Mouse (Mus musculus) thymus, adult 18-20 months (tissue): ENCODE measurements around the gene Ly6c2.
"Not testable (repeated sequence)": the region's sequence is repeated elsewhere in the genome, so short reads cannot be mapped to it uniquely, and the experiment has no call there.

Experiments used
- DNase-seq, 2 experiments: peaks; one replicate each; pipeline ENCODE4 v3.0.0; 2022; ENCODE audit warnings: mixed read lengths in 2 of 2

The Ly6c2 gene

GRCm38 (mm10) chr15:75111861-75112630, at the start of gene Ly6c2:
Gene Ly6c2 (minus strand): TSS chr15:75111970.
- not testable (repeated sequence) for DNase-seq

- DNase-seq = no peak
Observed at GRCm38 (mm10) chr15:75157646-75158045, 45.9 kb upstream of the Ly6c2 start.

DNA sequence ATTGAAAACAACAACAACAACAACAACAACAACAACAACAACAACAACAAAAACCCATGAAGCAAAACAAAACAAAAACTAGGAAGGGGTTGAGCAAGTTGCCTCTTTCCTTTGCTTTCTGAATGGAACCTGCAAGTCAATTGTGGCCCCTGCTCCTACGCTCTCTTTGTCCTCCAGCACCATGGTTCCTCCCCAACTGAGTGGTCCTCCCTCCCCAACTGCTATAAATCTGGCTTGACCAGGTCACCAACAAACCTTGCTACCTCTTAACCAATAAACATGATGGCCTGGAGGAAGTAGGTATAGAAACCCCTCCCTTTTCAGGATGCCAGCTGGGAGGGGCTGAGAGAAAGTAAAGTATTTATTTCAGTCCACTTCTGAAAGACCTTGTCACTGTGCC, 43.2 kb upstream of the Ly6c2 start, which contains the start of gene Ly6g:
Ly6g (plus strand) TSS at position 301 of the 400 bp plus-strand sequence.
- no peak for DNase-seq

- no peak for DNase-seq
Observed at GRCm38 (mm10) chr15:75153087-75153486, 41.3 kb upstream of the Ly6c2 start.

- peak in 1 of 2 experiments; percentile 6 for DNase-seq
Observed at GRCm38 (mm10) chr15:75143735-75144134, 32.0 kb upstream of the Ly6c2 start.

- DNase-seq = peak in 1 of 2 experiments; percentile 32
Observed at GRCm38 (mm10) chr15:75141812-75142360, 30.1 kb upstream of the Ly6c2 start.

DNA sequence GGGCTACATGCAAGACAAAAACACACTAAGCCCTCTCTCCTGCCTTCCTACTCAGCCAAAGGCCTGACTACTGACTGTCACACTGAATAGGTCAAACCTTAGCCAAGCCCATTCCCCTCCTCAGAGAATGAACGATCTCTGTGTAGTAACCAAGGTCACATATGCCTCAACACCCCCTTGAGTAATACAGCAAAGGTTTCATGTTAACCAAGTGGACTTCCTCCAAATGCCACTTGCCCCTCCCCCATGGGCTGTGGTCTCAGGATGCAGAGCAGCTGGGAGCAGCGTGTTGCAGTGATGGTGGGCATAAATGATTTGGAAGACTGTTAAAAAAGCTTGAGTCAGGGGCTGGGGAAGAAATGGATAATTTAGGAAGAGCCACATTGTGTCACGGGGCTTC, 26.0 kb upstream of the Ly6c2 start:
- not testable (repeated sequence) for DNase-seq

DNA sequence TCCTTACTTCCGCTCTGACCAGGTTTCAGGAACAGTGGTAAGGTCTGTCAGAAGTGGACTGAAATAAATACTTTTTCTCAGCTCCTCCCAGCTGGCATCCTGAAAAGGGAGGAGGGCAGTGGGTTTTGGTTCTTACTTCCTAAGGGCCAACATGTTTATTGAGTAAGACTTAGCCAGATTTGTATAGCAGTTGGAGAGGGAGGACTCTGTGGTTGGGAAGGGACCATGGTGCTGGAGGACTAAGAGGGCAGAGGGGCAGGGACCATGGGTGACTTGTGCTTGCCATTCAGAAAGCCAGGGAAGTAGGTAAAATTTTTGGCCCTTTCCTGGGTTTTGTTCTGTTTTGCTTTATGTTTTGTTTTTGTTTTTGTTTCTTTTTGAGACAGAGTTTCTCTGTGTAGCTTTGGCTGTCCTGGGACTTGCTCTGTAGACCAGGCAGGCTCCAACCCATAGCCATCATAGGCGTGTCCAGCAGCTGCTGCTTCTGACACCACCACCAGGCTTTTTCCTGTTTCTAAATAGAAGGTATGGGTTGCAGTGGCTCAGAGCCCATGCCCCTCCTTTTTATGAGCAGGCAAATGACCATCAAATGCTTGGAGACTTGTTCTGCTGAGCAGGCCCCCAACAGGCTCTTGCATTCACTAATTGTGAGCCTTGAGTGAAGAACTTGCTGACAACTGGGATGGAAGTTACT, 23.5 kb upstream of the Ly6c2 start:
- not testable (repeated sequence) for DNase-seq

- not testable (repeated sequence) for DNase-seq
Observed at GRCm38 (mm10) chr15:75132346-75132745, 20.6 kb upstream of the Ly6c2 start.

DNA sequence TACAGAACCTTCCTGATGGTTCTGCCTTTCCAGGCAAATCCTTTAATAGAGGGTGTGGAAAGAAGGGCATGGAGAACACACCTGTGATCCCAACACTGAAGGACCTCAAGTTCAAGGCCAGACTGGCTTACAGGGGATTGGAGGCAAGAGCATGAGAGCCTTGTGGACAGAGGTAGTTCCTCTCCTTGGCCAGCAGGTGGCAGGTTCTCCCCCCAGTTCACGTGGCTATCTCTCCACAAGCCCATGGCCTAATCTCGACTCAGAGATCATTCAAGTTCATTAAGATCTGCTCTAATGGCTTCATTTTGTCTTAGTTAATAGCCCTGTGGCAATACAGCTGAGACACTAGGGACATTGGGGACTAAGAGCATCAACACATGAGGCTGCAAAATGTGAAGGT, 8.3 kb upstream of the Ly6c2 start:
- peak; percentile 18 to 33 for DNase-seq

GRCm38 (mm10) chr15:75118742-75119141, 7.0 kb upstream of the Ly6c2 start:
- peak; percentile 25 to 31 for DNase-seq

DNA sequence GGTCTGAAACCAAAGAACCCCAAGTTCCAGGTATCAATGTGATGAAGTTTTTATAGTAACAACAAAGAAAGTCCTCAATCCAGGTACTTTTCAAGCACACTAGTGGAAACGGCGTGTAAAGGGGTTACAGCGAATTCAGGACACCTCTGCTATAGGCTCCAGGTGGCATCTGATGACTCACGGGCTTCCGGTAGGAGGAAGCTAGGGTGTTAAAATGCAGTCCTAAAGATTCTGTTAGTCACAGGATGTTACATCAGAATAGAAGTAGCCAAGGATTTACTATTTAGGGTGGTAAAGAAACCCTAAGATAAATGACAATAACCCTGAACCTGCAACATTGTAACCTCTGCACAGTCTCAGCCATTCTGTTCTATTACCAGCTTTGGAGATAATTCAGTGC, 5.7 kb upstream of the Ly6c2 start:
- DNase-seq = not testable (repeated sequence)

- peak; percentile 37 to 74 for DNase-seq
Observed at GRCm38 (mm10) chr15:75116525-75116924, 4.8 kb upstream of the Ly6c2 start.

GRCm38 (mm10) chr15:75110424-75110823, 1.3 kb downstream of the Ly6c2 start:
- DNase-seq = not testable (repeated sequence)

DNA sequence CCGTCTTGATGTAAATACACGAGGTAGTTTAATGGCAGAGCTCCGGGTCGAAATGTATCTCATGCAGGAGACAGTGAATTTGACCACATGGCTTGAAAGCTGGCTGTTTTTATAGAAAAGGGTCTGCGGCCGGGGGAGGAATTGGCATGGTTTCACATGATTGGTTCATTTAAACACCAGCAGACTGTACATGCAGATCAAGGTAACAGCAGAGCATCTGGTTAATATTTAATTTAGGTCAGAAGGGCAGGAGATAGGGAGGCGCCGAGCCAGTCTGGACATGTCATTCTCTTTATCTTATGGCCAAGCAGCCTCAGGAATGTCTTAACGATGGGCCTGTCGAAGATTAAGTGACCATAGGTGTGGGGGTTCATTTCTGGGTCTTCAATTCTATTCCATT, 12.5 kb downstream of the Ly6c2 start:
- DNase-seq = no peak

DNA sequence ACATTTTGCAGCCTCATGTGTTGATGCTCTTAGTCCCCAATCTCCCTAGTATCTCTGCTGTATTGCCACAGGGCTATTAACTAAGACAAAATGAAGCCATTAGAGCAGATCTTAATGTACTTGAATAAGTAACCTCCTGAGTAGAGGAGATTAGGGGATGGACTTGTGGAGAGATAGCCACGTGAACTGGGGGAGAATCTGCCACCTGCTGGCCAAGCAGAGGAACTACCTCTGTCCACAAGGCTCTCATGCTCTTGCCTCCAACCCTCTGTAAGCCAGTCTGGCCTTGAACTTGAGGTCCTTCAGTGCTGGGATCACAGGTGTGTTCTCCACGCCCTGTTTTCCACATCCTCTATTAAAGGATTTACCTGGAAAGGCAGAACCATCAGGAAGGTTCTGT, 23.7 kb downstream of the Ly6c2 start:
- not testable (repeated sequence) for DNase-seq

DNA sequence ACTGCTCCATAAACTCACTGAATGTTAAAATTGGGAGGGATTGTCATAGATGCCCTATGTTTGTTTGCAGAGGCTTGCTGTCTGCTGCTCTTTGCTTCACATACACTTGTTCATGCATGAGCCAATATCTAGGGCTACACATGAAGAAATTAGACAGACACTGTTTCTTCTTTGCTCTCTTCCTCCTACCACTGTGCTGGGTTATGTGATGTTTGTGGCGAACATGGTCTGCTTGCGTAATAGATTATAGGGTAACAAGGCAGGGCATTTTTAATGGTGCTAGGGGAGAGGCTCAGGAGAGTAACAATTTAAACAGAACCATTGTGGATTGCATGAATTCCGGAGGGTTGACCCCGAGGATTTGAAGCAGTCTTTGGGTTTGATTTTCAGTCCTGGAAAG, 41.8 kb downstream of the Ly6c2 start:
- no peak for DNase-seq

DNA sequence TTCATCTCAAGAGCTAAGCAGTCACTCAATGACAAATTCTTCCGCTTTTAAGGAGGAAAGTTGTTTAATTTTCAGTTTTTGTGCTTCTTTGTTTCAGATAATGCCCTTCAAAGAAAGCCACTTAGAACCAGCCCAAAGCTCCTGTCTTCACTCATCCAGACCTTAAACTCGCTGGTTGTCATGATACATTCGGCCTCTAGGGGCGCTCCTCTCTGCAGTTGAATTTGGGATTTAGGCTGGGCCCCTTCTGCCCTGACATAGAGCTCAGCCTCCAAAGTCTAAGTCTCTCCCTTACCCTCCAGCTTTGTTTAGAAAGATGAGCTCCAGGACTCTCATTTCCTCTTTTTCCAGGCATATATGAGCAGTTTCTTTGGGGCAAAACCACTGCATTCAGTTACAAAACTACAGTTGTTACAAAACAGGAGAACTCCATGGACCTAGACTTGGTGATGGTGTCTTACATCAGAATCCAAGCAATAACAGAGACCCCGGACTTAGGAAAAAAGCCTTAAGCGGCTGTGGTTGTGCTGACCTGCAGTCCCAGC, 49.7 kb downstream of the Ly6c2 start:
- DNase-seq = peak; percentile 46 to 57

- peak; percentile 27 to 38 for DNase-seq
Observed at GRCm38 (mm10) chr15:75060505-75060904, 51.3 kb downstream of the Ly6c2 start.
